In genomic region chr19:23006517-23007273, GRCm38 (mm10) we compare ENCODE assay signal across 8 mouse cellular contexts.
DNase-seq lines count a peak whose midpoint lies in the region; ATAC-seq and TF ChIP-seq lines count a peak whose summit lies in the region.

No protein-coding gene starts in this region.

- H3K4me3 ChIP-seq in midbrain, embryonic 14.5 days (replicated peaks; ENCODE audit: low read depth, low read length) = no peak overlapping the region
- no peak overlapping the region for H3K4me3 ChIP-seq in midbrain, embryonic 11.5 days (ENCODE audit: low read depth, low read length)
- no peak overlapping the region for H3K4me3 ChIP-seq in embryonic fibroblast, embryonic 13.5 days (ENCODE audit: insufficient read depth, low read length)

- intact Hi-C loops in left cerebral cortex, postnatal 36 days (cut with DNase I) = no loop called here

- no peak for TF ChIP-seq POLR2A in embryonic fibroblast, embryonic 13.5 days (IDR thresholded peaks at IDR 0.05; ENCODE audit: low read depth, low read length)

- H3K4me2 ChIP-seq in midbrain, embryonic 14.5 days (ENCODE audit: low read length) = no peak overlapping the region
- no peak overlapping the region for H3K4me2 ChIP-seq in midbrain, embryonic 11.5 days

- H3K9me3 ChIP-seq in midbrain, embryonic 14.5 days (ENCODE audit: control insufficient read depth, low read length) = no peaks in the 10 kb centered on the region
- H3K9me3 ChIP-seq in midbrain, embryonic 11.5 days (ENCODE audit: control insufficient read depth, low read length) = no peaks in the 10 kb centered on the region

- no peak for ATAC-seq in midbrain, embryonic 14.5 days (ENCODE audit: low FRiP score, low TSS enrichment)
- no peak for ATAC-seq in midbrain, embryonic 11.5 days (ENCODE audit: low FRiP score)

- H3K27ac ChIP-seq in midbrain, embryonic 14.5 days (replicated peaks; ENCODE audit: low read depth, low read length) = no peak overlapping the region
- no peak overlapping the region for H3K27ac ChIP-seq in midbrain, embryonic 11.5 days (ENCODE audit: low read depth, low read length)
- no peak overlapping the region for H3K27ac ChIP-seq in embryonic fibroblast, embryonic 13.5 days (ENCODE audit: insufficient read depth, low read length)

- H3K27me3 ChIP-seq in midbrain, embryonic 14.5 days (ENCODE audit: control insufficient read depth, insufficient read depth, low read length) = no peaks in the 10 kb centered on the region
- no peaks in the 10 kb centered on the region for H3K27me3 ChIP-seq in midbrain, embryonic 11.5 days (ENCODE audit: control insufficient read depth, insufficient read depth, low read length)

- H3K36me3 ChIP-seq in midbrain, embryonic 14.5 days (ENCODE audit: control insufficient read depth, insufficient read depth, low read length) = no peaks in the 10 kb centered on the region
- no peaks in the 10 kb centered on the region for H3K36me3 ChIP-seq in midbrain, embryonic 11.5 days (ENCODE audit: control insufficient read depth, insufficient read depth, low read length)

- DNase-seq in midbrain, embryonic 14.5 days = peak; percentile 63
- no peak for DNase-seq in midbrain, embryonic 11.5 days (ENCODE audit: low spot score, missing footprints)
- peak; percentile 61 for DNase-seq in ES-CJ7 (ENCODE audit: low read depth, low spot score)
- peak; percentile 61 for DNase-seq in adrenal gland, postnatal 14 days
- peak; percentile 71 for DNase-seq in kidney, postnatal 10 days
- peak; percentile 90 for DNase-seq in retina, postnatal 1 day
- no peak for DNase-seq in left cerebral cortex, postnatal 36 days (ENCODE audit: low spot score in 2 of 2)

- peak; percentile 63; the same call in 1 of the 2 replicates for TF ChIP-seq CTCF in embryonic fibroblast, embryonic 13.5 days (IDR thresholded peaks at IDR 0.05; ENCODE audit: borderline replicate concordance, insufficient read depth, low read length)

- 71% methylated on average over 11 of the region's 11 CpGs for WGBS in midbrain, embryonic 14.5 days
- WGBS in midbrain, embryonic 11.5 days = 78% methylated on average over 11 of the region's 11 CpGs

- no peak overlapping the region for H3K9ac ChIP-seq in midbrain, embryonic 14.5 days (replicated peaks; ENCODE audit: low read length)
- H3K9ac ChIP-seq in midbrain, embryonic 11.5 days (ENCODE audit: low read length) = no peak overlapping the region

- H3K4me1 ChIP-seq in midbrain, embryonic 14.5 days (ENCODE audit: control insufficient read depth, insufficient read depth, low read length) = no peaks in the 10 kb centered on the region
- H3K4me1 ChIP-seq in midbrain, embryonic 11.5 days (ENCODE audit: control insufficient read depth, insufficient read depth, low read length) = no peaks in the 10 kb centered on the region
- H3K4me1 ChIP-seq in embryonic fibroblast, embryonic 13.5 days (ENCODE audit: control insufficient read depth, insufficient read depth, low read length) = no peaks in the 10 kb centered on the region

Comparison
In these comparisons a context has a peak if more than half of its experiments do, and no peak if none do; other contexts are left out.
1. DNase-seq: peak in midbrain, embryonic 14.5 days (single experiment), ES-CJ7 (single experiment), adrenal gland, postnatal 14 days (single experiment), kidney, postnatal 10 days (single experiment) and retina, postnatal 1 day (single experiment); none in midbrain, embryonic 11.5 days (single experiment) and left cerebral cortex, postnatal 36 days (0 of 2).